Mouse (Mus musculus): ENCODE measurements around the gene Olfr472.
"Not testable (repeated sequence)": the region's sequence is repeated elsewhere in the genome, so short reads cannot be mapped to it uniquely, and the experiment has no call there.

Gene Olfr472

DNA sequence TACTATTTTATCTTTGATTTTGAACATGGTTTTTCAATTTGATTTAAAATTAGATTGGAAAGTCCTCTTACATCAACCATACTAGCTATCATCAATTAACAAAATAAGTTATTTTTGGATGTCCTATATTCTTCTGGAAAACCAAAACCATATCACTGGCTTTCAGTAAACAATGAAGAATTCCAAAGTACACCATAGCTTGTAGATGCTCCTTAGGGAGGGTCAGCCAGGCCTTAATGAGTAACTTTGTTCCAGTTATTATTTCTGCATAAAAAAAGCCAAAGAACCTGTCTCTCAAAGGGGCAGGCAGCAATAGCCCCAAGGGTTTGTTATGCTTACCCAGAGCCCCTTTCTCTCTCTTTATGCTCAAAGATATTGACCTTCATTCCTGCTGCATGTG lies at the start of gene Olfr472:
Olfr472 (plus strand) TSS at position 301 of the 400 bp plus-strand sequence.
- DNase-seq = no peak

DNA sequence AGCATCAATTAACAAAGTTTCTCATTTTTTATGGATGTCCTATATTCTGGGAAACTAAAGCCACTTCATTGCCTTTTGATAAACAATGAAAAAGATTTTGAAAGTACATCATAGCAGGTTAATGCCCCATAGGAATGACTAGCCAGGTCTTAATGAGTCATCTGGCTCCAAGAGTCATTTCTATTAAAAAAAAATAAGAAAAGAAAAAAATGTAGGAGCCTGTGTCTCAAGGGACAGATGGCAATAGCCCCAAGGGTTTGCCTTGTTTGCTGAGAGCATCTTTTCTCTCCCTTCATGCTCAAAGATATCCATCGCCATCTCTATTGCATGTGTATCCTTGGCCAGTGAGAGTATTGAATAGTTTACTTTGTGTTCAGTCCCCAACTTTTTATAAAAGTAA lies 32.4 kb downstream of the Olfr472 start, which contains the start of gene Olfr473:
Olfr473 (plus strand) TSS at position 301 of the 400 bp plus-strand sequence.
- no peak for DNase-seq

GRCm38 (mm10) chr7:107952539-107952938 lies 54.8 kb downstream of the Olfr472 start:
- DNase-seq = not testable (repeated sequence)

DNA sequence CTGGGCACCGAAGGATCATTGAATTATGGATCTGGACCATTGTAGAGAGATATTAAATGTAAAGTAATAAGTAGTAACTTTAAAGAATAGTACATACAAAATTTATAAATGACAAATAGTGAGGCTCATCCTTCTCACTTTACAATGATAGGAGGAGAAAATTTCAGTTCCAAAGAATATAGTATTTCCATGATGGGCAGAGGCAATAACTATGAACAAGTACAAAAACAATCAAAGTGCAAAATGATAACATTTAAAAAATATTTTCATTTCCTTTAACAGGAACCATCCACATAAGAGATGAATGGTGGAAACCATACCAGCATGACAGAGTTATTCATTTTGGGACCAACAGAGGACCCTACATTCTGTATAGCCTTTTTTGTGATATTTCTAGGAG lies 56.6 kb downstream of the Olfr472 start, which contains the start of gene Olfr474:
Olfr474 (plus strand) TSS at position 301 of the 400 bp plus-strand sequence.
- DNase-seq = no peak
